Mouse (Mus musculus) G1E (cell line): ENCODE measurements around the gene Olfr748. TPM values are rescaled to one million over a fixed set of nuclear protein-coding genes. Genes with fewer than 3 reads are reported as not detected.
"Not testable (repeated sequence)": the region's sequence is repeated elsewhere in the genome, so short reads cannot be mapped to it uniquely, and the experiment has no call there.

ENCODE experiments used
- ATAC-seq: 2 replicates; pipeline ENCODE4 v1.8.0; 2016; ENCODE audit warnings: mild to moderate bottlenecking; ENCODE audit not compliant: insufficient number of reproducible peaks, poor library complexity, low FRiP score, severe bottlenecking; ENCODE audit errors: extremely low read depth
- DNase-seq: peaks from one replicate; pipeline ENCODE4 v3.0.0; 2012; ENCODE audit warnings: low spot score
- H3K27me3 ChIP-seq: 2 replicates; pipeline ENCODE4 v1.6.1; 2012; ENCODE audit warnings: mild to moderate bottlenecking, low read length, inconsistent platforms; ENCODE audit not compliant: insufficient read depth
- H3K36me3 ChIP-seq: replicated peaks from 2 replicates; pipeline ENCODE3; 2012; ENCODE audit warnings: mild to moderate bottlenecking, inconsistent platforms
- H3K4me1 ChIP-seq: 2 replicates; pipeline ENCODE4 v1.6.1; 2012; ENCODE audit warnings: low read depth, low read length, inconsistent platforms, mixed read lengths; ENCODE audit not compliant: insufficient read depth
- H3K4me3 ChIP-seq: 2 replicates; pipeline ENCODE4 v1.5.1; 2012; ENCODE audit warnings: low read depth, mild to moderate bottlenecking, inconsistent platforms, low read length, moderate library complexity, mixed read lengths
- H3K9me3 ChIP-seq: replicated peaks from 2 replicates; pipeline ENCODE4 v1.6.1; 2012; ENCODE audit warnings: inconsistent platforms
- CTCF ChIP-seq: IDR thresholded peaks from 2 replicates; pipeline ENCODE4 v1.5.1; 2012; ENCODE audit warnings: low read depth, low read length, inconsistent platforms, mixed read lengths
- GATA1 ChIP-seq: IDR thresholded peaks from 2 replicates; pipeline ENCODE4 v1.6.1; 2012; ENCODE audit warnings: borderline replicate concordance, low read length, inconsistent platforms, mixed read lengths
- GATA2 ChIP-seq: IDR thresholded peaks from 2 replicates; pipeline ENCODE4 v1.6.1; 2012; ENCODE audit warnings: low read depth, low read length, inconsistent platforms, borderline replicate concordance
- POLR2AphosphoS5 ChIP-seq: IDR thresholded peaks from 2 replicates; pipeline ENCODE4 v1.6.1; 2012; ENCODE audit warnings: low read depth, low read length, inconsistent platforms; ENCODE audit not compliant: insufficient replicate concordance
- TAL1 ChIP-seq: conservative IDR thresholded peaks from 2 replicates; pipeline ENCODE4 v1.6.1; 2012; ENCODE audit warnings: low read depth, low read length, inconsistent platforms, mixed read lengths
- polyA plus RNA-seq: library from polyadenylated mRNA; stranded (reverse); fragments of >175 nt; gene quantifications from 2 replicates; pipeline ENCODE4 v1.2.3, GENCODE M21; 2012
- total RNA-seq, 2 experiments: library from RNA; stranded (forward) in 1 of 2; stranded (reverse) in 1 of 2; fragments of 200-1000 nt in 1 of 2; fragments of >200 nt in 1 of 2; fragmentation: Nextera tagmentation in 1 of 2; gene quantifications; 2 replicates each; pipeline ENCODE4 v1.2.3; 2014 to 2017

The Olfr748 gene
- total RNA-seq (2014; fragmentation: Nextera tagmentation), result not detected in 2 replicates
- 0.11 and 0.29 TPM in 2 replicates for total RNA-seq (2017)
- polyA plus RNA-seq, result not detected in 2 replicates

DNA sequence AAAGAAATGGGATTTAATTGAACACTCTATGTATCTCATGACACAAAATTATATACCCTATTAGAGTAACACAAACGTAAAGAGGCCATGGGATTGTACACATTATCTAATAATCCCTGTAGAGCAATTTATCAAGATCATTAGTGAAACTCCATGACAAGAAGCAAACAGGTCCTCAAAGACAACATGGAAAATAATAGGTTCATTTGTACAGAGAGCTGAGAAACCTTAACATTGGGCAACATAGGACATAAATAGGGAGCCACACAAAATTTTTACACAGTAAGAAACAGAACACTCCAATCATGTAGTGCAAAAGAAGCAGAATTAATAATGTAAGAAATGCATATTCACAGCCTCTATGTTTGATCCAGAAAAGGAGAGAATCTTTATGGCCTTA, at the start of gene Olfr748:
TSS of gene Olfr748 (plus strand) at position 301 of the 400 bp plus-strand sequence.
- Histone ChIP-seq H3K27me3 (no peaks in the 10 kb centered on the region), H3K9me3 (no peaks in the 10 kb centered on the region), H3K36me3 (no peaks in the 10 kb centered on the region), H3K4me3 (no peak within 1 kb of the TSS), H3K4me1 (no peaks in the 10 kb centered on the region)
- TF ChIP-seq CTCF, result no peak
- TF ChIP-seq GATA2, result no peak
- TF ChIP-seq POLR2AphosphoS5, result no peak
- no peak for TF ChIP-seq GATA1
- TF ChIP-seq TAL1, result no peak
- DNase-seq, result no peak
- no peak for ATAC-seq

DNA sequence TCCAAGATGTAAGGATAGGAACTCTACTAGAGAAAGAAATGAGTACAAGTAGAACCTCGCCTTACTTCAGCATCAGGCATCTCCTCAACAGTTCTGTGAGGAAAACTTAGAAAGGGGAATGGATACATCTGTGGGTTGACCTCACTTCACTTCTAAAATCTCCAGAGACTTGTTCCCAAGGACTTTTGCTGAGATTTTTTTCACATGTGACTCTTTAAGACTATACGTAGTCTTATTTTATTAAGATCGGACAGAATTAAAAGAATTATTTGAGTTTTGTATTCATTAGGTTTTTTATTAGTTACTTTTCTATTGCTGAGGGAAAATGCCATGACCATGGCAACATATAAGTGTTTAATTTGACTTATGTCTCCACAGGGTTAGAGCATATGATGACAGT, 14.1 kb upstream of the Olfr748 start, which contains the start of gene Olfr747:
TSS of gene Olfr747 (minus strand) at position 101 of the 400 bp plus-strand sequence.
- Histone ChIP-seq H3K9me3 (no peaks in the 10 kb centered on the region), H3K36me3 (no peaks in the 10 kb centered on the region), H3K4me1 (no peaks in the 10 kb centered on the region), H3K27me3 (no peaks in the 10 kb centered on the region), H3K4me3 (no peak within 1 kb of the TSS)
- ATAC-seq (no peak), DNase-seq (no peak)
- TF ChIP-seq TAL1 (no peak), POLR2AphosphoS5 (no peak), CTCF (no peak), GATA2 (no peak), GATA1 (no peak)

DNA sequence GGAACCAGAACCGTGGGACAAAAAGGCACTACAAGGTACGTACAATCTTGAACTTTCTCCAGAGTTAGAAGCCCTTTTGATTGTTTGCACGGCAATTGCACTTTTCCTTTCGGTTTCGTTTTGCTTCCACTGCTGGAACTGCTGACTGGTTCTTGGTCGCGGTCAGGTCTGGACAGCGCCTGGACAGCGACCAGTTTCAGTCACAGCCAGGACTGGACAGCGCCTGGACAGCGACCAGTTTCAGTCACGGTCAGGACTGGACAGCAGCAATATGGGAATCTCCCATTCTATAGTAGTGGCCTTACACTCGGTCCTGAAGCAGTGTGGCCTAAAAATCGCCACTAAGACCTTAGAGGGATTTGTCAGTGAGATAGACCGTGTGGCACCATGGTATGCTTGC, 12.7 kb downstream of the Olfr748 start:
- not testable (repeated sequence) for ATAC-seq, DNase-seq, H3K36me3 ChIP-seq, H3K9me3 ChIP-seq, H3K4me1 ChIP-seq, H3K27me3 ChIP-seq, H3K4me3 ChIP-seq

DNA sequence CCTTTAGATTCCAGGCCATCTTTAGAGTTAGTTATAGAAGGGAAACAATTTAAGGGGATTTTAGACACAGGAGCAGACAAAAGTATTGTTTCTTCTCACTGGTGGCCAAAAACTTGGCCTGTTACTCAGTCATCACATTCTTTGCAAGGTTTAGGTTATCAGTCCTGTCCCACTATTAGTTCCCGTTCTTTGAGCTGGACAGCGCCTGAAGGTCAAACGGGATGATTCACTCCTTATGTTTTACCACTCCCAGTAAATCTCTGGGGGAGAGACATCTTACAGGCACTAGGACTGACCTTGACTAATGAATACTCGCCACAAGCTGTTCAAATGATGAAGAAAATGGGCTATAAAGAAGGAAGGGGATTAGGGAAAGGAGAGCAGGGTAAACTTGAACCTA, 15.2 kb downstream of the Olfr748 start:
- not testable (repeated sequence) for H3K36me3 ChIP-seq, H3K4me1 ChIP-seq, H3K27me3 ChIP-seq, DNase-seq, H3K9me3 ChIP-seq, H3K4me3 ChIP-seq, ATAC-seq

DNA sequence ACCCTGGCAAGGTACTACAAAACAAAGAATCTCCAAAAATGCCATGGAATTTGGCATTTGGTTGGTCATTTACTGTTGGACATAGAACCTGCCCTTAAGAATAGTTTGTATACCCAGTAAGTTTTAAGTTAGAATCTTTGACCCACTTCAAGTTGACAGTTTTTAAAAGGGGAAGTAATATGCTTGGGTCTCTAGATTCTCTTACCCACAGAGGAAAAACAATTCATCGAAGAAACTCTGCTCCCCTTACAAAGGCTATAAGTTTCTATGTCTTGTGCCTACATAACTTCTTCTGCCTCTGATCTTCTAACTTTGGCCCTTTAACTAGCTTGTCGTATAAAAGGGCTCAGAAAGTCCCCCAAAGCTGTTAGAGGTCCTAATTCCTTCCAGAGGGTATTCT, 33.2 kb downstream of the Olfr748 start:
- Histone ChIP-seq H3K36me3 (no peaks in the 10 kb centered on the region), H3K4me1 (no peaks in the 10 kb centered on the region), H3K9me3 (no peaks in the 10 kb centered on the region), H3K27me3 (no peaks in the 10 kb centered on the region), H3K4me3 (no peak overlapping the region)
- no peak for TF ChIP-seq TAL1
- no peak for TF ChIP-seq CTCF
- TF ChIP-seq POLR2AphosphoS5, result no peak
- TF ChIP-seq GATA1, result no peak
- TF ChIP-seq GATA2, result no peak
- no peak for DNase-seq
- no peak for ATAC-seq

DNA sequence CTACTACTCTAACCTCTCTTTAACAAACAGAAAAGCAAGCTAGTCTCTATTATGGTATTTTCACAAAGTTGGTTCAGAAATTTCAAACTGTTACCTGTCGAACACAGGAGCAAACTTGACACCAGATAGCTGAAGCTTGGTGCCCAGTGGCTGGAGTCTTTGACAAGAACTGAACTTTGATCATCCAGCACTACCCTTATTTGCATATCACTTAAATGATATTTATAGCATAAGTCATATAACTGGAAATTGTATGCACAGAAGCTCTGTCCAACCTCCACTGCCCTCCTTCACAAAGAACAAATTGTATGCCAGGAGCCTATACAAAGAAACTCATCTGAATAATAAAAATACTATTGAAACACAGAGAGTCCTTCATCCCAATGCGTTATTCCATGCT, 34.4 kb downstream of the Olfr748 start:
- ATAC-seq (no peak), DNase-seq (no peak)
- TF ChIP-seq CTCF, result no peak
- no peak for TF ChIP-seq GATA2
- no peak for TF ChIP-seq GATA1
- TF ChIP-seq POLR2AphosphoS5, result no peak
- TF ChIP-seq TAL1, result no peak
- Histone ChIP-seq H3K4me3 (no peak overlapping the region), H3K27me3 (no peaks in the 10 kb centered on the region), H3K36me3 (no peaks in the 10 kb centered on the region), H3K9me3 (no peaks in the 10 kb centered on the region), H3K4me1 (no peaks in the 10 kb centered on the region)

DNA sequence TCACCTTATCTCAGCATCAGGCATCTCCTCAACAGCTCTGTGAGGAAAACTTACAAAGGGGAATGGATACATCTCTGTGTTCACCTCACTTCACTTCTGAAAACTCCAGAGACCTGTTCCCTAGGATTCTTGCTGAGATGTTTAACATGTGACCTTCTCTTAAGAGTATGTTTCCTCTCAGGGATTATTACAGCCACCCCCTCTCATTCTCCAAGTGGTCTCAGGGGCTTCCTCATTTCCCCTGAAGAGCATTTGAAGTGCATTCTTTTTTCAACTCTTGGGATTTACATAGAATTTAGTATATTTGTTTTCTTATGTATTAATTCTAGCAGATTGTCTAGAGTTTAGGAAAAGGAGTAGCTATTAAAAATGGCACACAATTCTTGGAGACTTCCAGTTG, 37.8 kb downstream of the Olfr748 start, which contains the start of gene Olfr749:
TSS of gene Olfr749 (minus strand) at position 101 of the 400 bp plus-strand sequence.
- H3K4me1 ChIP-seq, result no peaks in the 10 kb centered on the region
- H3K36me3 ChIP-seq, result no peaks in the 10 kb centered on the region
- no peak for TF ChIP-seq CTCF
- no peak for TF ChIP-seq TAL1
- TF ChIP-seq GATA2, result no peak
- TF ChIP-seq GATA1, result no peak
- TF ChIP-seq POLR2AphosphoS5, result no peak

More for the DNA sequence above, 37.8 kb downstream of the Olfr748 start, which contains the start of gene Olfr749:
- no peaks in the 10 kb centered on the region for H3K9me3 ChIP-seq
- H3K4me3 ChIP-seq, result no peak within 1 kb of the TSS
- H3K27me3 ChIP-seq, result no peaks in the 10 kb centered on the region
- ATAC-seq (no peak), DNase-seq (no peak)
